ENCODE assay signal across 33 mouse cellular contexts in the genomic region with DNA sequence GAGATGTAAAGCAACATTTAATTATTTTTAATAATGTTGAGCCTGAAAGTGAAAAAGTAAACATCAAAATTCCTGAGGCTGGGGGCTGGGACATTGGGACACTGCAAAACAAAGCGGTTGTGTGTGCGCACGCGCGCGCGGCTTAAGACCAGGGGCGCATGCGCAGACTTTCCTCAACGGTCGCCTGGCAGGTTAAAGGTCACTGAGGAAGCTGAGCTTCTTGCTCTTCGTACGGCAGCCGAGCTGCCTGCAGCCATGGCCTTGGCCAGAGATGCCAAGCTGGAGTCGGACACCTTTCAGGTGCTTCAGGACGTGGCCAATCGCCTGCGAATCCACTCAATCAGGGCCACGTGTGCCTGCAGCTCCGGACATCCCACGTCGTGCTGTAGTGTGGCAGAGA. TPM values are rescaled to one million over a fixed set of nuclear protein-coding genes. Genes with fewer than 3 reads are reported as not detected.
DNase-seq lines count a peak whose midpoint lies in the region; TF ChIP-seq lines count a peak whose summit lies in the region.
"Had no signal": no experiment of that assay in that cellular context is flagged by ENCODE, and none has a peak within 500 bp of the region (broad histone marks: within the 10 kb centered on the region; RNA-seq: fewer than 3 reads in every experiment).

A gene (plus strand): TSS at position 220 of the 400 bp plus-strand sequence.

- peaks cover 13% of the 10 kb centered on the region; the same call in 1 of the 2 replicates for H3K9me3 ChIP-seq in E14TG2a.4 (ENCODE audit: low read length)
- H3K9me3 ChIP-seq: embryonic facial prominence, embryonic 10.5 days; embryonic facial prominence, embryonic 13.5 days; forebrain, embryonic 12.5 days; forebrain, embryonic 15.5 days; G1E; heart, embryonic 12.5 days; heart, embryonic 15.5 days; hindbrain, embryonic 10.5 days; hindbrain, embryonic 13.5 days; intestine, embryonic 15.5 days had no signal

- peak; percentile 90; the same call in 1 of the 2 replicates for TF ChIP-seq POLR2A in testis, adult 2 months (IDR thresholded peaks at IDR 0.05; ENCODE audit: control insufficient read depth, low read depth, low read length)

- H3K27ac ChIP-seq in testis, adult 2 months (ENCODE audit: control insufficient read depth, insufficient read depth, low read depth, low read length): peak within 1 kb of the TSS; percentile 99
- H3K27ac ChIP-seq: embryonic facial prominence, embryonic 10.5 days; embryonic facial prominence, embryonic 13.5 days; forebrain, embryonic 12.5 days; forebrain, embryonic 15.5 days; heart, embryonic 15.5 days; hindbrain, embryonic 10.5 days; hindbrain, embryonic 13.5 days; intestine, embryonic 15.5 days had no signal

- peaks cover 3% of the 10 kb centered on the region for H3K4me1 ChIP-seq in E14TG2a.4 (replicated peaks; ENCODE audit: low read depth, low read length)
- peaks cover 7% of the 10 kb centered on the region; the same call in 1 of the 2 replicates for H3K4me1 ChIP-seq in testis, adult 2 months (ENCODE audit: control insufficient read depth, insufficient read depth, low read length)
- H3K4me1 ChIP-seq: embryonic facial prominence, embryonic 10.5 days; embryonic facial prominence, embryonic 13.5 days; forebrain, embryonic 12.5 days; forebrain, embryonic 15.5 days; heart, embryonic 12.5 days; heart, embryonic 15.5 days; hindbrain, embryonic 10.5 days; hindbrain, embryonic 13.5 days; intestine, embryonic 15.5 days had no signal

- H3K4me3 ChIP-seq in E14TG2a.4 (replicated peaks; ENCODE audit: low read length): peak within 1 kb of the TSS; percentile 54
- peak within 1 kb of the TSS; percentile 99 for H3K4me3 ChIP-seq in testis, adult 2 months (ENCODE audit: control insufficient read depth, low read depth, low read length)
- H3K4me3 ChIP-seq: embryonic facial prominence, embryonic 10.5 days; embryonic facial prominence, embryonic 13.5 days; erythroblast, embryonic 14.5 days; forebrain, embryonic 12.5 days; forebrain, embryonic 15.5 days; heart, embryonic 12.5 days; heart, embryonic 15.5 days; hindbrain, embryonic 10.5 days; hindbrain, embryonic 13.5 days; intestine, embryonic 15.5 days had no signal

- H3K36me3 ChIP-seq in E14TG2a.4 (ENCODE audit: insufficient read depth, low read length): no peaks in the 10 kb centered on the region
- H3K36me3 ChIP-seq in testis, adult 2 months (ENCODE audit: control insufficient read depth, insufficient read depth, low read length): peaks cover 4% of the 10 kb centered on the region
- H3K36me3 ChIP-seq: embryonic facial prominence, embryonic 10.5 days; embryonic facial prominence, embryonic 13.5 days; forebrain, embryonic 12.5 days; forebrain, embryonic 15.5 days; G1E; heart, embryonic 12.5 days; heart, embryonic 15.5 days; hindbrain, embryonic 10.5 days; hindbrain, embryonic 13.5 days; intestine, embryonic 15.5 days had no signal

- H3K27me3 ChIP-seq in E14TG2a.4 (ENCODE audit: insufficient read depth, low read length): peaks cover 13% of the 10 kb centered on the region; the same call in 1 of the 2 replicates
- no peaks in the 10 kb centered on the region for H3K27me3 ChIP-seq in testis, adult 2 months (ENCODE audit: control insufficient read depth, insufficient read depth, low read length)
- H3K27me3 ChIP-seq: CH12.LX; embryonic facial prominence, embryonic 13.5 days; forebrain, embryonic 12.5 days; forebrain, embryonic 15.5 days; heart, embryonic 12.5 days; heart, embryonic 15.5 days; hindbrain, embryonic 13.5 days; intestine, embryonic 15.5 days had no signal

- DNase-seq in ES-CJ7 (ENCODE audit: low read depth, low spot score): peak; percentile 17
- no peak for DNase-seq in adrenal gland, postnatal 25 days
- no peak for DNase-seq in embryo, embryonic 9.5 days (ENCODE audit: extremely low spot score)
- no peak for DNase-seq in cerebellum, adult 8-10 months
- DNase-seq: adrenal gland, postnatal 14 days; B cell, adult 2 months; cerebellum, adult 18-20 months; cerebellum, adult 9-11 months; cerebellum, postnatal 25 days; gastrocnemius, postnatal 25 days; heart, adult 18-20 months; heart, postnatal 10 days; heart, postnatal 36 days; kidney, adult 11 months had no signal

- TF ChIP-seq CTCF in E14TG2a.4 (conservative IDR thresholded peaks at IDR 0.05; ENCODE audit: low read length): no peak
- no peak for TF ChIP-seq CTCF in testis, adult 2 months (IDR thresholded peaks at IDR 0.05; ENCODE audit: control insufficient read depth, insufficient read depth, insufficient replicate concordance, low read depth, low read length)

RNA-seq across cellular contexts. Expression of the gene that starts here (rescaled TPM):
- 31.5 and 33.8 TPM in 2 replicates for polyA plus RNA-seq in testis, adult 2 months (2012; rRNA removed)
- total RNA-seq in adrenal gland, postnatal 25 days (2021): not detected in 2 replicates
- total RNA-seq: adrenal gland, adult 18-20 months; adrenal gland, postnatal 14 days; CH12.LX; common myeloid progenitor, adult 5-6 weeks; gastrocnemius, adult 8-10 months; gastrocnemius, postnatal 25 days; heart, adult 18-20 months; heart, postnatal 36 days had no signal
- polyA plus RNA-seq: embryonic facial prominence, embryonic 10.5 days; embryonic facial prominence, embryonic 13.5 days; erythroblast, embryonic 14.5 days; forebrain, embryonic 12.5 days; forebrain, embryonic 15.5 days; G1E; gonadal fat pad, adult 2 months; heart, embryonic 12.5 days; heart, embryonic 15.5 days; hindbrain, embryonic 10.5 days; hindbrain, embryonic 13.5 days; hindbrain, embryonic 16.5 days; intestine, embryonic 15.5 days had no signal
